Mouse (Mus musculus) ES-Bruce4 (cell line): ENCODE data around the gene Phf2. TPM values are rescaled to one million over a fixed set of nuclear protein-coding genes. Genes with fewer than 3 reads are reported as not detected.

ENCODE experiments used
- H3K27ac ChIP-seq: 2 replicates; pipeline ENCODE4 v1.5.1; 2012; ENCODE audit warnings: low read length, inconsistent platforms; ENCODE audit not compliant: insufficient read depth
- H3K27me3 ChIP-seq: 2 replicates; pipeline ENCODE4 v1.6.1; 2012; ENCODE audit warnings: mild to moderate bottlenecking, low read length, inconsistent platforms; ENCODE audit not compliant: control insufficient read depth, poor library complexity, insufficient read depth, severe bottlenecking
- H3K36me3 ChIP-seq: 2 replicates; pipeline ENCODE4 v1.6.1; 2012; ENCODE audit warnings: inconsistent platforms, mild to moderate bottlenecking, low read length, moderate library complexity; ENCODE audit not compliant: control insufficient read depth, poor library complexity, insufficient read depth, severe bottlenecking
- H3K4me1 ChIP-seq: one replicate; pipeline ENCODE4 v1.8.1; 2011; ENCODE audit warnings: low read length; ENCODE audit not compliant: control insufficient read depth, insufficient read depth
- H3K4me3 ChIP-seq: 2 replicates; pipeline ENCODE4 v1.5.1; 2011; ENCODE audit warnings: low read depth, mild to moderate bottlenecking, low read length
- H3K9ac ChIP-seq: 2 replicates; pipeline ENCODE4 v1.6.1; 2012; ENCODE audit warnings: low read depth, mild to moderate bottlenecking, inconsistent platforms; ENCODE audit not compliant: poor library complexity, severe bottlenecking
- H3K9me3 ChIP-seq: replicated peaks from 2 replicates; pipeline ENCODE4 v1.6.1; 2012; ENCODE audit warnings: mild to moderate bottlenecking, low read length, inconsistent platforms; ENCODE audit not compliant: control insufficient read depth, poor library complexity, insufficient read depth, severe bottlenecking
- CTCF ChIP-seq: IDR thresholded peaks from one replicate; pipeline ENCODE4 v1.8.1; 2011; ENCODE audit warnings: low read depth, low read length
- EP300 ChIP-seq: IDR thresholded peaks from 2 replicates; pipeline ENCODE4 v1.6.1; 2011; ENCODE audit warnings: low read depth, low read length; ENCODE audit not compliant: insufficient read depth
- POLR2A ChIP-seq: IDR thresholded peaks from one replicate; pipeline ENCODE4 v1.8.1; 2011; ENCODE audit warnings: low read length; ENCODE audit not compliant: insufficient read depth
- polyA plus RNA-seq: library from polyadenylated mRNA; stranded (reverse); fragments of >200 nt; gene quantifications from 2 replicates; pipeline ENCODE4 v1.2.4, GENCODE M21; 2011; ENCODE audit warnings: low read depth; ENCODE audit not compliant: missing spikeins, insufficient read depth, insufficient read length

The Phf2 gene
- polyA plus RNA-seq, 1 experiment, result 8.7 TPM

DNA sequence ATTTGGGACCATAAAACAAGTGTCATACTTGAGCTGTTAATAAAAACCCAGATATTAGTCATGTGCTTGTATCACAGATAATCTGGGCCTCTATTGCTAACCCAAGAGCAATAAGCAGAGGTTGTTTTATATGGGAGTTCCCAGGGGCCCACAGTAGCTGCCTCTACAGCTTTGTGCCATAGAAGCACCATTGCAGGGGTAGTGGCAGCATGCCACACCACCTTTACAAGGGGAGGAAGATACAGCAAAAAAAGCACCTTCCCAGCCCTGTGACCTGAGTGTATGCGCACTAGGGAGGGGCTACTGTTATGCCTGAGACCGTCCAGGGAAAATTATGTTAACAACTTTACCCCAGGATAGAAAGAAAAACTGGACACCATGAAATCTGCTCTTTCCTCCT is 34.5 kb upstream of the Phf2 start:
- Histone ChIP-seq H3K36me3 (peaks cover 46% of the 10 kb centered on the region), H3K27ac (no peak overlapping the region), H3K27me3 (no peaks in the 10 kb centered on the region), H3K4me3 (no peak overlapping the region), H3K9me3 (no peaks in the 10 kb centered on the region), H3K4me1 (no peaks in the 10 kb centered on the region), H3K9ac (no peak overlapping the region)
- TF ChIP-seq EP300, result no peak
- TF ChIP-seq POLR2A, result no peak
- no peak for TF ChIP-seq CTCF

DNA sequence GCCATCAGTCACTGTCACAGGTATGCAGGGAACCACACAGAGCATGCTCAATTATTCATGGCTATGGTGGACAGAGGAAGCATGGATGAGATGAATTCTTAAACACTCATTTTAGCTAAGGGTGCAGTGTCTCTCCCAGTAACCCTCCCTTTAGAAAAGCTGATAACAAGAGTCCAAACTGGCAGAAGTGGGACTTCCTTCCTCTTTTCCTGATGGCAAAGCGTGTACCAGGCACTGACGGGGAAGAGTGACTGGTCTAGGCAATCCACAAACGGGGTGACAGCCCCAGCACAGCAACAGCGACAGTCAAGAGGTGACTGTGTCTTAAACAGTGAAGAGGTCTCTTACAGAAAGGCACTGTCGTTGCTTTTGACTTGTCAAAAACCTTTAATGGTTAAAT is 24.5 kb upstream of the Phf2 start:
- H3K4me3 ChIP-seq, result no peak overlapping the region
- no peaks in the 10 kb centered on the region for H3K4me1 ChIP-seq
- H3K9ac ChIP-seq, result no peak overlapping the region
- no peaks in the 10 kb centered on the region for H3K9me3 ChIP-seq
- H3K27ac ChIP-seq, result no peak overlapping the region
- H3K27me3 ChIP-seq, result no peaks in the 10 kb centered on the region
- TF ChIP-seq CTCF (no peak), EP300 (no peak)
- H3K36me3 ChIP-seq, result peaks cover 29% of the 10 kb centered on the region

GRCm38 (mm10) chr13:48890260-48890960 is 19.5 kb upstream of the Phf2 start:
- peaks cover 44% of the 10 kb centered on the region for H3K36me3 ChIP-seq
- no peak overlapping the region for H3K27ac ChIP-seq
- no peaks in the 10 kb centered on the region for H3K9me3 ChIP-seq
- TF ChIP-seq CTCF (no peak), EP300 (no peak)
- H3K9ac ChIP-seq, result no peak overlapping the region
- H3K27me3 ChIP-seq, result no peaks in the 10 kb centered on the region
- no peak overlapping the region for H3K4me3 ChIP-seq
- H3K4me1 ChIP-seq, result no peaks in the 10 kb centered on the region

DNA sequence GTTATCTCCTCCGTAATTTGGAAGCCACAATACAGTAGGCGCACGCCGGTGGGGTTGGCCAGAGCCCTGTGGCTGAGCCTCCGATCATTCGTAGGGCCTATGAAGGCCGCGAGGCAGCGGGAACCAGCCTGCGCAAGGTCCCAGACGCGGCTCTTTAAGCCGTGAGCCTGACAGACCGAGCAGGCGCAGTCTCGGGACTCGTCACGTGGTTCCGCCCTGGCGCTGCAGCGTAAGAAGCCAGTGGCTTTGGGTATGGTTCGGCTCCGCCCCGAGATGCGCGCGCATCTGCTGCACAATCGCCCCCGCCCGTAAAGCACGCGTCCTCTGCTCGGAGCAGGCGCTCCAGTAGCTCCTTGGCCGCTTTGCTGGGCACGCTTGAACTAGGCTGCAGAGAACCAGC is 7.6 kb upstream of the Phf2 start:
- Histone ChIP-seq H3K27ac (no peak overlapping the region), H3K4me3 (peak overlapping the region; percentile 70), H3K36me3 (peaks cover 5% of the 10 kb centered on the region), H3K9ac (peak overlapping the region; percentile 62), H3K9me3 (no peaks in the 10 kb centered on the region), H3K27me3 (no peaks in the 10 kb centered on the region), H3K4me1 (no peaks in the 10 kb centered on the region)
- no peak for TF ChIP-seq CTCF
- TF ChIP-seq POLR2A, result peak; percentile 97
- TF ChIP-seq EP300, result no peak

GRCm38 (mm10) chr13:48877805-48878204 is 6.9 kb upstream of the Phf2 start:
- no peaks in the 10 kb centered on the region for H3K9me3 ChIP-seq
- H3K36me3 ChIP-seq, result peaks cover 3% of the 10 kb centered on the region
- no peak overlapping the region for H3K27ac ChIP-seq
- peak overlapping the region; percentile 62 for H3K9ac ChIP-seq
- H3K4me1 ChIP-seq, result no peaks in the 10 kb centered on the region
- no peak overlapping the region for H3K4me3 ChIP-seq
- TF ChIP-seq EP300 (no peak), CTCF (no peak), POLR2A (no peak)
- H3K27me3 ChIP-seq, result no peaks in the 10 kb centered on the region

DNA sequence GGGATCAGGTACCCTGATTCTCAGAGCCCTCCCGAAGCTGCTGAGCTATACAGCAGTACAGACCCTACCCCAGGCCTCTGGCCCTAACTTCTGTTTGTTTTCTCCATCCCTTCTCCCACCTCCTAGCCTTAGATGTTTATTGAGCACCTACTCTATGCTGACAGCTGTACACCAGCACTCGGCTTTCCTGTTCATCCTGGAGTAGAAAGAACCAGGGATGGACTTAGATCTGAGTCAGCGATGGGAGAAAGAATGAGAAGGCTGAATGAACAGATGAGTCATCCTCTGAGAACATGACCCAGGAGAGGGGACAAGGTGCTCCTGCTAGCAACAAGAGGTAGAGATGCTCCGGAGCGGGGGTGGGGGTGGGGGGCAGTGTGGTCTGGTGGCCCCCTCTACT is 1.8 kb upstream of the Phf2 start:
- no peak overlapping the region for H3K4me3 ChIP-seq
- no peak overlapping the region for H3K27ac ChIP-seq
- H3K27me3 ChIP-seq, result no peaks in the 10 kb centered on the region

More for the DNA sequence above, 1.8 kb upstream of the Phf2 start:
- Histone ChIP-seq H3K9me3 (no peaks in the 10 kb centered on the region), H3K4me1 (no peaks in the 10 kb centered on the region), H3K9ac (no peak overlapping the region), H3K36me3 (no peaks in the 10 kb centered on the region)
- no peak for TF ChIP-seq POLR2A
- TF ChIP-seq CTCF, result no peak
- TF ChIP-seq EP300, result no peak
